Mouse (Mus musculus) liver, adult 2 months (tissue): Measurements from ENCODE around the gene Mmgt2.

Source experiments
- CTCF ChIP-seq: fragments of 200-500 bp; IDR thresholded peaks from 2 replicates; pipeline ENCODE4 v1.5.1; 2011; ENCODE audit warnings: low read depth, low read length, control low read depth
- POLR2A ChIP-seq: fragments of 200-500 bp; IDR thresholded peaks from 2 replicates; pipeline ENCODE4 v1.6.1; 2011; ENCODE audit warnings: low read length, control low read depth; ENCODE audit not compliant: insufficient read depth; ENCODE audit errors: extremely low read depth

DNA sequence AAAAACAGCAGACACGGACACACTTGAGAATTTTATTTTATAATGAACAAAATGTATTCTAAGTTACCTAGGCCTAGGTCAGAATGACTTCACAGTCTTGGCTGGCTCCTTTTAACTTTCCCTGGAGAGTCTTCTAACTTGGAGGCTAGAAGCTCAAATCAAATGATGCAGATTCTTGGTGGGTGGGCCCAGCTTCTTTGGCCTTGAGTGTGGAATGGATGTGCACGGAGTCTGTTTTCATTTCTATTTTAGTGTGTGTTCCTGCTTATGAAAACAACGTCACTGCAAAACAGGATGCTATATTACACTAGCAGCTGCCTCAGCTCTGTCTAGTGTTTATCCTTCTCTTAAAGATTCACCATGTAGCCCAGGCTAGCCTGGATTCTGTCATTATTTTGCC is 13.1 kb upstream of the Mmgt2 start:
- no peak for TF ChIP-seq CTCF
- no peak for TF ChIP-seq POLR2A
